Mouse (Mus musculus) thymus, postnatal 4 days (tissue): ENCODE measurements around the gene Prkn.

Source experiments
- DNase-seq: peaks from one replicate; pipeline ENCODE4 v3.0.0; 2021

Gene Prkn

GRCm38 (mm10) chr17:11768971-11769370 is 928.8 kb downstream of the Prkn start:
- DNase-seq: no peak

GRCm38 (mm10) chr17:11769513-11769912 is 929.3 kb downstream of the Prkn start:
- no peak for DNase-seq

GRCm38 (mm10) chr17:11779547-11779946 is 939.4 kb downstream of the Prkn start:
- DNase-seq: no peak

GRCm38 (mm10) chr17:11780005-11780404 is 939.8 kb downstream of the Prkn start:
- no peak for DNase-seq

- DNase-seq: no peak
Measured at GRCm38 (mm10) chr17:11780805-11781481, 940.8 kb downstream of the Prkn start.

- DNase-seq: no peak
Measured at GRCm38 (mm10) chr17:11788270-11788936, 948.2 kb downstream of the Prkn start.

GRCm38 (mm10) chr17:11795979-11796378 is 955.8 kb downstream of the Prkn start:
- no peak for DNase-seq

GRCm38 (mm10) chr17:11801226-11801625 is 961.0 kb downstream of the Prkn start:
- DNase-seq: no peak

GRCm38 (mm10) chr17:11807280-11807679 is 967.1 kb downstream of the Prkn start:
- DNase-seq: no peak

- DNase-seq: no peak
Measured at GRCm38 (mm10) chr17:11817886-11818285, 977.7 kb downstream of the Prkn start.

- DNase-seq: no peak
Measured at GRCm38 (mm10) chr17:11819506-11819905, 979.3 kb downstream of the Prkn start.

GRCm38 (mm10) chr17:11820757-11821156 is 980.6 kb downstream of the Prkn start:
- no peak for DNase-seq

- no peak for DNase-seq
Measured at GRCm38 (mm10) chr17:11829501-11829900, 989.3 kb downstream of the Prkn start.

- no peak for DNase-seq
Measured at GRCm38 (mm10) chr17:11837121-11837520, 996.9 kb downstream of the Prkn start.

GRCm38 (mm10) chr17:11844436-11844835 is 1004.3 kb downstream of the Prkn start:
- DNase-seq: no peak

GRCm38 (mm10) chr17:11844989-11845388 is 1004.8 kb downstream of the Prkn start:
- DNase-seq: no peak

GRCm38 (mm10) chr17:11845506-11845905 is 1005.3 kb downstream of the Prkn start:
- DNase-seq: no peak

- no peak for DNase-seq
Measured at GRCm38 (mm10) chr17:11854571-11854970, 1014.4 kb downstream of the Prkn start.

GRCm38 (mm10) chr17:11858772-11859405 is 1018.7 kb downstream of the Prkn start:
- DNase-seq: no peak

GRCm38 (mm10) chr17:11861178-11861577 is 1021.0 kb downstream of the Prkn start:
- DNase-seq: no peak

- no peak for DNase-seq
Measured at GRCm38 (mm10) chr17:11862360-11862759, 1022.2 kb downstream of the Prkn start.

GRCm38 (mm10) chr17:11863017-11863416 is 1022.8 kb downstream of the Prkn start:
- no peak for DNase-seq

GRCm38 (mm10) chr17:11866231-11866630 is 1026.0 kb downstream of the Prkn start:
- no peak for DNase-seq
